Mouse (Mus musculus) ES-Bruce4 (cell line): ENCODE measurements around the gene Fgfr2.

Source experiments
- CTCF ChIP-seq: IDR thresholded peaks from one replicate; pipeline ENCODE4 v1.8.1; 2011; ENCODE audit warnings: low read depth, low read length
- EP300 ChIP-seq: IDR thresholded peaks from 2 replicates; pipeline ENCODE4 v1.6.1; 2011; ENCODE audit warnings: low read depth, low read length; ENCODE audit not compliant: insufficient read depth
- POLR2A ChIP-seq: IDR thresholded peaks from one replicate; pipeline ENCODE4 v1.8.1; 2011; ENCODE audit warnings: low read length; ENCODE audit not compliant: insufficient read depth

- TF ChIP-seq CTCF (no peak), POLR2A (no peak), EP300 (no peak)
Observed at GRCm38 (mm10) chr7:133085408-133085807, 37.7 kb downstream of the Fgfr2 start.
